Mouse (Mus musculus) hindbrain, embryonic 11.5 days (tissue): ENCODE measurements around the gene Rtl1. TPM values are rescaled to one million over a fixed set of nuclear protein-coding genes. Genes with fewer than 3 reads are reported as not detected.

Source experiments
- ATAC-seq: fragments of 200-750 bp; cut with Nextera tagmentation; 2 replicates; pipeline ENCODE4 v1.8.0; 2017; ENCODE audit warnings: mild to moderate bottlenecking, moderate TSS enrichment, moderate library complexity; ENCODE audit not compliant: low FRiP score
- DNase-seq: peaks from one replicate; pipeline ENCODE4 v3.0.0-alpha.2; 2015; ENCODE audit warnings: low spot score
- H3K27ac ChIP-seq: fragments of 300-500 bp; sonication (generic); 2 replicates; pipeline ENCODE4 v1.5.1; 2014; ENCODE audit warnings: mild to moderate bottlenecking, low read depth, low read length
- H3K27me3 ChIP-seq: fragments of 300-500 bp; sonication (generic); 2 replicates; pipeline ENCODE4 v1.6.1; 2014; ENCODE audit warnings: mild to moderate bottlenecking, low read length, moderate library complexity, mixed read lengths; ENCODE audit not compliant: control insufficient read depth, insufficient read depth
- H3K36me3 ChIP-seq: fragments of 300-500 bp; sonication (generic); 2 replicates; pipeline ENCODE4 v1.6.1; 2014; ENCODE audit warnings: mild to moderate bottlenecking, low read length, moderate library complexity, mixed read lengths; ENCODE audit not compliant: control insufficient read depth, insufficient read depth
- H3K4me1 ChIP-seq: fragments of 300-500 bp; sonication (generic); replicated peaks from 2 replicates; pipeline ENCODE4 v1.6.1; 2014; ENCODE audit warnings: low read length, mixed read lengths; ENCODE audit not compliant: control insufficient read depth, insufficient read depth
- H3K4me2 ChIP-seq: fragments of 300-500 bp; sonication (generic); replicated peaks from 2 replicates; pipeline ENCODE4 v1.6.1; 2014; ENCODE audit warnings: mild to moderate bottlenecking, low read depth, low read length
- H3K4me3 ChIP-seq: fragments of 300-500 bp; sonication (generic); 2 replicates; pipeline ENCODE4 v1.5.1; 2014; ENCODE audit warnings: low read depth, low read length
- H3K9ac ChIP-seq: fragments of 300-500 bp; sonication (generic); 2 replicates; pipeline ENCODE4 v1.6.1; 2014; ENCODE audit warnings: low read depth, low read length
- H3K9me3 ChIP-seq: fragments of 300-500 bp; sonication (generic); 2 replicates; pipeline ENCODE4 v1.6.1; 2016; ENCODE audit warnings: low read length; ENCODE audit not compliant: control insufficient read depth
- WGBS: fragments of 180-500 bp; shearing (Covaris S2); extraction: QIAGEN DNeasy Blood & Tissue Kit; methylation state at CpG from one replicate; pipeline ENCODE4 v1.1.7; 2014; 5-methylcytosine and 5-hydroxymethylcytosine counted together
- polyA plus RNA-seq: library from polyadenylated mRNA; unstranded; fragments of >200 nt; fragmentation: Nextera tagmentation; extraction: Ambion mirVana; gene quantifications from 2 replicates; pipeline ENCODE4 v1.2.1, GENCODE M21; 2014

Gene Rtl1
- polyA plus RNA-seq, result 0.50 and 0.85 TPM in 2 replicates

GRCm38 (mm10) chr12:109600230-109600629 lies at the start of gene Rtl1:
Rtl1 (minus strand) TSS chr12:109600330.
- H3K4me2 ChIP-seq, result no peak within 1 kb of the TSS
- H3K36me3 ChIP-seq, result no peaks in the 10 kb centered on the region
- no peak within 1 kb of the TSS for H3K27ac ChIP-seq
- no peaks in the 10 kb centered on the region for H3K9me3 ChIP-seq
- ATAC-seq (no peak), DNase-seq (no peak)
- no peak within 1 kb of the TSS for H3K9ac ChIP-seq
- H3K4me1 ChIP-seq, result no peaks in the 10 kb centered on the region
- no peak within 1 kb of the TSS for H3K4me3 ChIP-seq
- 89% methylated on average over 7 of the region's 7 CpGs for WGBS
- no peaks in the 10 kb centered on the region for H3K27me3 ChIP-seq

- WGBS, result 6% methylated on average over 3 of the region's 3 CpGs
- Histone ChIP-seq H3K36me3 (no peaks in the 10 kb centered on the region), H3K9me3 (no peaks in the 10 kb centered on the region), H3K4me1 (no peaks in the 10 kb centered on the region; the same call in 1 of the 2 replicates), H3K9ac (no peak overlapping the region), H3K27me3 (no peaks in the 10 kb centered on the region), H3K27ac (peak overlapping the region; percentile 54), H3K4me3 (no peak overlapping the region), H3K4me2 (no peak overlapping the region)
- DNase-seq (peak; percentile 71), ATAC-seq (peak; percentile 87)
Observed at GRCm38 (mm10) chr12:109640560-109641167, 40.5 kb upstream of the Rtl1 start.

- Histone ChIP-seq H3K9ac (no peak overlapping the region), H3K9me3 (no peaks in the 10 kb centered on the region), H3K4me2 (no peak overlapping the region), H3K36me3 (no peaks in the 10 kb centered on the region), H3K27ac (no peak overlapping the region), H3K4me1 (no peaks in the 10 kb centered on the region), H3K27me3 (no peaks in the 10 kb centered on the region), H3K4me3 (no peak overlapping the region)
- ATAC-seq, result no peak
- no peak for DNase-seq
- WGBS, result 24% methylated on average over 3 of the region's 3 CpGs
Observed at GRCm38 (mm10) chr12:109632035-109632434, 31.9 kb upstream of the Rtl1 start.

GRCm38 (mm10) chr12:109628887-109629286 lies 28.8 kb upstream of the Rtl1 start:
- DNase-seq (no peak), ATAC-seq (no peak)
- no peaks in the 10 kb centered on the region for H3K27me3 ChIP-seq
- WGBS, result 88% methylated on average over 1 of the region's 1 CpGs
- no peak overlapping the region for H3K27ac ChIP-seq
- H3K9me3 ChIP-seq, result no peaks in the 10 kb centered on the region
- no peak overlapping the region for H3K4me3 ChIP-seq
- H3K9ac ChIP-seq, result no peak overlapping the region
- no peaks in the 10 kb centered on the region for H3K36me3 ChIP-seq
- H3K4me2 ChIP-seq, result no peak overlapping the region
- no peaks in the 10 kb centered on the region for H3K4me1 ChIP-seq

GRCm38 (mm10) chr12:109626910-109627309 lies 26.8 kb upstream of the Rtl1 start:
- ATAC-seq (no peak), DNase-seq (no peak)
- no peaks in the 10 kb centered on the region for H3K4me1 ChIP-seq
- H3K9ac ChIP-seq, result no peak overlapping the region
- no peak overlapping the region for H3K27ac ChIP-seq
- no peak overlapping the region for H3K4me3 ChIP-seq
- WGBS, result 91% methylated on average over 5 of the region's 5 CpGs
- no peaks in the 10 kb centered on the region for H3K36me3 ChIP-seq
- H3K4me2 ChIP-seq, result no peak overlapping the region
- no peaks in the 10 kb centered on the region for H3K9me3 ChIP-seq
- H3K27me3 ChIP-seq, result no peaks in the 10 kb centered on the region

GRCm38 (mm10) chr12:109620196-109620595 lies 20.1 kb upstream of the Rtl1 start:
- Histone ChIP-seq H3K4me3 (no peak overlapping the region), H3K27ac (no peak overlapping the region), H3K9me3 (no peaks in the 10 kb centered on the region), H3K4me1 (no peaks in the 10 kb centered on the region), H3K36me3 (0 out of 2 replicates have a peak, but pooled peaks cover 2% of the 10 kb centered on the region), H3K4me2 (no peak overlapping the region), H3K27me3 (no peaks in the 10 kb centered on the region), H3K9ac (no peak overlapping the region)
- no peak for ATAC-seq
- DNase-seq, result no peak
- 91% methylated on average over 3 of the region's 3 CpGs for WGBS

- Histone ChIP-seq H3K9ac (no peak overlapping the region), H3K9me3 (no peaks in the 10 kb centered on the region), H3K36me3 (0 out of 2 replicates have a peak, but pooled peaks cover 2% of the 10 kb centered on the region), H3K4me1 (no peaks in the 10 kb centered on the region), H3K4me2 (no peak overlapping the region), H3K27ac (no peak overlapping the region), H3K4me3 (no peak overlapping the region), H3K27me3 (no peaks in the 10 kb centered on the region; the same call in 1 of the 2 replicates)
- WGBS, result 91% methylated on average over 14 of the region's 14 CpGs
- ATAC-seq (no peak), DNase-seq (no peak)
Observed at GRCm38 (mm10) chr12:109617993-109618392, 17.9 kb upstream of the Rtl1 start.

GRCm38 (mm10) chr12:109617126-109617525 lies 17.0 kb upstream of the Rtl1 start:
- 0 out of 2 replicates have a peak overlapping the region, but pooled peaks have one; percentile 2 for H3K9ac ChIP-seq
- H3K36me3 ChIP-seq, result 0 out of 2 replicates have a peak, but pooled peaks cover 2% of the 10 kb centered on the region
- H3K4me3 ChIP-seq, result no peak overlapping the region
- ATAC-seq, result peak; percentile 57; the same call in 1 of the 2 replicates
- WGBS, result 41% methylated on average over 15 of the region's 15 CpGs
- no peak overlapping the region for H3K4me2 ChIP-seq
- no peaks in the 10 kb centered on the region; the same call in 1 of the 2 replicates for H3K27me3 ChIP-seq
- no peak overlapping the region for H3K27ac ChIP-seq
- H3K4me1 ChIP-seq, result no peaks in the 10 kb centered on the region
- no peak for DNase-seq
- no peaks in the 10 kb centered on the region for H3K9me3 ChIP-seq

- H3K9ac ChIP-seq, result no peak overlapping the region
- H3K27ac ChIP-seq, result no peak overlapping the region
- H3K36me3 ChIP-seq, result 0 out of 2 replicates have a peak, but pooled peaks cover 2% of the 10 kb centered on the region
- H3K4me1 ChIP-seq, result no peaks in the 10 kb centered on the region
- H3K4me3 ChIP-seq, result no peak overlapping the region
- H3K27me3 ChIP-seq, result no peaks in the 10 kb centered on the region; the same call in 1 of the 2 replicates
- H3K4me2 ChIP-seq, result no peak overlapping the region
- DNase-seq (no peak), ATAC-seq (no peak)
- no peaks in the 10 kb centered on the region for H3K9me3 ChIP-seq
- 73% methylated on average over 8 of the region's 8 CpGs for WGBS
Observed at GRCm38 (mm10) chr12:109615371-109615770, 15.2 kb upstream of the Rtl1 start.
